Mouse (Mus musculus): ENCODE measurements around the gene Klhl18. TPM values are rescaled to one million over a fixed set of nuclear protein-coding genes. Genes with fewer than 3 reads are reported as not detected.

Klhl18 gene
- total and polyA plus RNA-seq, 3 experiments: 3.8 to 6.9 TPM; not detected in 1

DNA sequence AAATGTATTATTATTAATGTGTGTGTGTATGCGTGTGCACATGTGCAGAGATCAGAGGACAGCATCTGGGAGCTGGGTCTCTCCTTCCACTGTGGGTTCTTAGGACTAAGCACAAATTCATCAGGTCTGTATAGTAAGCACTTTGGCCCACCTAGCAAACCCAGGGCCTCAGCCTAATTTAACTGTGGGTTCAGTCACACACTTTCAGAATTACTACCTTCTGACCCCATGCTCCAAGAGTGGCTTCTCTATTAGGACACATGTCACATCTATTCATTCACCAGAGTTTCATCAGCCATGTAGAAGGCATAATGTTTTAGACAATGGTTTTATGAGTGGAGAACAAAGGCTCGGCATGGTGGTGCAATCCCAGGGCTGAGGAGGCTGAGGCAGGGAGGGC is 43.4 kb downstream of the Klhl18 start:
- no peaks in the 10 kb centered on the region for H3K27me3 ChIP-seq (ENCODE audit: control insufficient read depth in 1 of 2, insufficient read depth in 2 of 2, low read length in 2 of 2)
- TF ChIP-seq ZMIZ1 (IDR thresholded peaks at IDR 0.05; ENCODE audit: low read depth, low read length): no peak
- TF ChIP-seq UBTF (IDR thresholded peaks at IDR 0.05; ENCODE audit: borderline replicate concordance, insufficient read depth, low read depth, low read length): no peak
- TF ChIP-seq RAD21 (IDR thresholded peaks at IDR 0.05; ENCODE audit: low read depth, low read length): no peak
- TF ChIP-seq MYC (IDR thresholded peaks at IDR 0.05; ENCODE audit: low read depth, low read length): no peak
- no peak for TF ChIP-seq NELFE (IDR thresholded peaks at IDR 0.05; ENCODE audit: low read depth, low read length)
- no peak for TF ChIP-seq MXI1 (IDR thresholded peaks at IDR 0.05; ENCODE audit: low read depth, low read length)
- TF ChIP-seq MAX (IDR thresholded peaks at IDR 0.05; ENCODE audit: low read length): no peak
- no peak for TF ChIP-seq ZNF384 (IDR thresholded peaks at IDR 0.05; ENCODE audit: low read depth, low read length)
- no peak for TF ChIP-seq TBP (IDR thresholded peaks at IDR 0.05; ENCODE audit: low read depth, low read length)
- no peak for TF ChIP-seq MAZ (IDR thresholded peaks at IDR 0.05; ENCODE audit: low read depth, low read length)
- TF ChIP-seq RCOR1 (IDR thresholded peaks at IDR 0.05; ENCODE audit: low read depth, low read length): no peak
- TF ChIP-seq KAT2A (conservative IDR thresholded peaks at IDR 0.05; ENCODE audit: low read depth, low read length): no peak
- no peak for TF ChIP-seq USF2 (IDR thresholded peaks at IDR 0.05; ENCODE audit: borderline replicate concordance in 1 of 2, insufficient read depth in 1 of 2, low read depth in 1 of 2, low read length in 2 of 2)
- no peak for TF ChIP-seq TCF12 (IDR thresholded peaks at IDR 0.05; ENCODE audit: low read depth, low read length)
- TF ChIP-seq CTCF (IDR thresholded peaks at IDR 0.05 in 2 of 3, conservative IDR thresholded peaks at IDR 0.05 in 1 of 3; ENCODE audit: control insufficient read depth in 1 of 3, insufficient read depth in 1 of 3, low read depth in 2 of 3, low read length in 3 of 3, poor library complexity in 1 of 3, severe bottlenecking in 1 of 3): no peak
- no peak for TF ChIP-seq MYB (IDR thresholded peaks at IDR 0.05; ENCODE audit: low read depth, low read length)
- TF ChIP-seq HCFC1 (IDR thresholded peaks at IDR 0.05; ENCODE audit: low read depth, low read length): no peak
- TF ChIP-seq CHD1 (IDR thresholded peaks at IDR 0.05; ENCODE audit: low read depth, low read length): no peak
- no peaks in the 10 kb centered on the region for H3K9me3 ChIP-seq (replicated peaks; ENCODE audit: insufficient read depth, low read length)
- no peak overlapping the region for H3K9ac ChIP-seq (ENCODE audit: control insufficient read depth, low read depth, low read length, poor library complexity, severe bottlenecking)
- no peaks in the 10 kb centered on the region for H3K79me2 ChIP-seq (ENCODE audit: control insufficient read depth, insufficient read depth, low read length, poor library complexity)
- H3K27ac ChIP-seq (ENCODE audit: control insufficient read depth, low read depth, low read length): no peak overlapping the region
- no peak overlapping the region for H3K4me3 ChIP-seq (ENCODE audit: control insufficient read depth in 1 of 2, insufficient read depth in 1 of 2, low read depth in 2 of 2, low read length in 2 of 2)
- no peak for DNase-seq (ENCODE audit: low read depth, low spot score)
- no peaks in the 10 kb centered on the region; a peak in 1 of 4 replicates for H3K36me3 ChIP-seq (ENCODE audit: control insufficient read depth in 1 of 2, insufficient read depth in 2 of 2, low read length in 2 of 2)
- no peaks in the 10 kb centered on the region for H3K4me1 ChIP-seq (ENCODE audit: control insufficient read depth in 1 of 2, insufficient read depth in 2 of 2, low read length in 2 of 2)

DNA sequence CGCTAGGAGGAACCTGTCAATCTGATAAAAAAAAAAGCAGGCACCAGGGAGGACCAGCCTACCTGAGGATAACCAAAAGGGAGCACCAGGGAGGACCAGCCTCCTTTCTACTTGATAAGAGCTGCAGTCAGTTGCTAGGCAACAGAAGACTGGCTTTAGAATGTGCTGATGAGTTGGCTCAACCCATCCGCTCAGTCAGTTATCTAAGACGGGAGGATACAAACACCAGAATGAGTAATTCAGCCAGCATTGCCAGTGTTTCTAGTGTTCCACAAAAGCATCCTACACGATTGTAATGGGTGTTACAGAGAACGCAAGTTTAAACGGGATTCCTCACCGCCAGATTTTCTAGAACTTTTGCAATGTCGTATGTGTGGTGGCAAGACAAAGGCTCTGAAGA is 45.3 kb downstream of the Klhl18 start:
- no peaks in the 10 kb centered on the region for H3K27me3 ChIP-seq (ENCODE audit: control insufficient read depth in 1 of 2, insufficient read depth in 2 of 2, low read length in 2 of 2)
- no peaks in the 10 kb centered on the region for H3K9me3 ChIP-seq (replicated peaks; ENCODE audit: insufficient read depth, low read length)
- H3K36me3 ChIP-seq (ENCODE audit: control insufficient read depth in 1 of 2, insufficient read depth in 2 of 2, low read length in 2 of 2): no peaks in the 10 kb centered on the region; a peak in 1 of 4 replicates
- no peak overlapping the region for H3K9ac ChIP-seq (ENCODE audit: control insufficient read depth, low read depth, low read length, poor library complexity, severe bottlenecking)
- no peak for TF ChIP-seq CTCF (IDR thresholded peaks at IDR 0.05 in 2 of 3, conservative IDR thresholded peaks at IDR 0.05 in 1 of 3; ENCODE audit: control insufficient read depth in 1 of 3, insufficient read depth in 1 of 3, low read depth in 2 of 3, low read length in 3 of 3, poor library complexity in 1 of 3, severe bottlenecking in 1 of 3)
- TF ChIP-seq RCOR1 (IDR thresholded peaks at IDR 0.05; ENCODE audit: low read depth, low read length): no peak
- TF ChIP-seq MEF2A (IDR thresholded peaks at IDR 0.05; ENCODE audit: extremely low read depth, insufficient replicate concordance, low read depth, low read length, poor library complexity, severe bottlenecking): no peak
- TF ChIP-seq TAL1 (IDR thresholded peaks at IDR 0.05; ENCODE audit: low read length): no peak
- TF ChIP-seq JUND (IDR thresholded peaks at IDR 0.05; ENCODE audit: low read depth, low read length): no peak
- TF ChIP-seq MAX (IDR thresholded peaks at IDR 0.05; ENCODE audit: low read length): no peak
- TF ChIP-seq E2F4 (IDR thresholded peaks at IDR 0.05; ENCODE audit: borderline replicate concordance, low read depth, low read length): no peak
- TF ChIP-seq NRF1 (IDR thresholded peaks at IDR 0.05; ENCODE audit: insufficient read depth, low read depth, low read length, poor library complexity, severe bottlenecking): no peak
- no peak for TF ChIP-seq TCF12 (IDR thresholded peaks at IDR 0.05; ENCODE audit: low read depth, low read length)
- TF ChIP-seq EP300 (IDR thresholded peaks at IDR 0.05; ENCODE audit: low read depth in 1 of 2, low read length in 2 of 2): no peak
- no peak for TF ChIP-seq ZKSCAN1 (IDR thresholded peaks at IDR 0.05; ENCODE audit: low read depth, low read length)
- no peak for TF ChIP-seq ZC3H11A (IDR thresholded peaks at IDR 0.05; ENCODE audit: low read depth, low read length)
- no peak for TF ChIP-seq GABPA (IDR thresholded peaks at IDR 0.05; ENCODE audit: low read depth, low read length)
- TF ChIP-seq NELFE (IDR thresholded peaks at IDR 0.05; ENCODE audit: low read depth, low read length): no peak
- no peak for TF ChIP-seq MXI1 (IDR thresholded peaks at IDR 0.05; ENCODE audit: low read depth, low read length)
- TF ChIP-seq USF2 (IDR thresholded peaks at IDR 0.05; ENCODE audit: borderline replicate concordance in 1 of 2, insufficient read depth in 1 of 2, low read depth in 1 of 2, low read length in 2 of 2): no peak
- no peak for TF ChIP-seq ELF1 (IDR thresholded peaks at IDR 0.05; ENCODE audit: low read depth, low read length)
- no peaks in the 10 kb centered on the region for H3K4me1 ChIP-seq (ENCODE audit: control insufficient read depth in 1 of 2, insufficient read depth in 2 of 2, low read length in 2 of 2)
- no peaks in the 10 kb centered on the region for H3K79me2 ChIP-seq (ENCODE audit: control insufficient read depth, insufficient read depth, low read length, poor library complexity)
- H3K27ac ChIP-seq (ENCODE audit: control insufficient read depth, low read depth, low read length): no peak overlapping the region
- no peak overlapping the region for H3K4me3 ChIP-seq (ENCODE audit: control insufficient read depth in 1 of 2, insufficient read depth in 1 of 2, low read depth in 2 of 2, low read length in 2 of 2)
- peak; percentile 23 for DNase-seq (ENCODE audit: low read depth, low spot score)

Data from MEL (cell line).